Mouse (Mus musculus): Measurements from ENCODE around the gene Ppp4r3a.
"Not testable (repeated sequence)": the region's sequence is repeated elsewhere in the genome, so short reads cannot be mapped to it uniquely, and the experiment has no call there.

- TF ChIP-seq POLR2A (IDR thresholded peaks at IDR 0.05; ENCODE audit: insufficient read length, low read depth); POLR2AphosphoS2 (IDR thresholded peaks at IDR 0.05; ENCODE audit: insufficient read length, low read depth); MYOD1 (IDR thresholded peaks at IDR 0.05; ENCODE audit: control insufficient read depth in 1 of 3, insufficient read length in 2 of 3, low read depth in 2 of 3); TCF12 (IDR thresholded peaks at IDR 0.05; ENCODE audit: insufficient read depth, poor library complexity, severe bottlenecking); USF1 (IDR thresholded peaks at IDR 0.05; ENCODE audit: low read depth); MAX (IDR thresholded peaks at IDR 0.05; ENCODE audit: low read depth); MYOG (IDR thresholded peaks at IDR 0.05; ENCODE audit: control insufficient read depth in 1 of 3, insufficient read depth in 1 of 3, insufficient read length in 2 of 3, low read depth in 2 of 3); SRF (IDR thresholded peaks at IDR 0.05; ENCODE audit: control insufficient read depth, insufficient read length, low read depth); E2F4 (IDR thresholded peaks at IDR 0.05; ENCODE audit: insufficient read depth): not testable (repeated sequence)
These were observed 38.6 kb upstream of the Ppp4r3a start for GRCm38 (mm10) chr12:101122066-101122465.

All from myocyte (in vitro differentiated cells).